In genomic region chr2:128396008-128396346, GRCm38 (mm10) we compare ENCODE assay signal across 8 mouse cellular contexts.
DNase-seq lines count a peak whose midpoint lies in the region; ATAC-seq lines count a peak whose summit lies in the region.

No protein-coding gene starts in this region.

- peaks cover 15% of the 10 kb centered on the region for H3K27me3 ChIP-seq in hindbrain, embryonic 16.5 days (replicated peaks; ENCODE audit: control insufficient read depth, insufficient read depth, low read length)

- no peak overlapping the region for H3K9ac ChIP-seq in hindbrain, embryonic 16.5 days (ENCODE audit: low read depth, low read length)

- no peak overlapping the region for H3K27ac ChIP-seq in hindbrain, embryonic 16.5 days (ENCODE audit: low read depth, low read length)

- peak; percentile 79 for DNase-seq in R1 (ENCODE audit: low read depth, low spot score)
- DNase-seq in cerebellum, postnatal 25 days = peak; percentile 96 to 97
- peak; percentile 93 to 95 for DNase-seq in frontal cortex, postnatal 36 days (ENCODE audit: low spot score in 2 of 2)
- peak; percentile 83 for DNase-seq in left cerebral cortex, adult 11 months (ENCODE audit: low spot score)
- peak; percentile 93 to 96 for DNase-seq in lung, postnatal 4 days
- peak; percentile 75 for DNase-seq in retina, postnatal 7 days (ENCODE audit: low read depth, low spot score)
- peak; percentile 92 for DNase-seq in urinary bladder, adult 2 months (ENCODE audit: low spot score)

- no peaks in the 10 kb centered on the region; the same call in 1 of the 2 replicates for H3K4me1 ChIP-seq in hindbrain, embryonic 16.5 days (ENCODE audit: control insufficient read depth, insufficient read depth, low read depth, low read length)

- no peaks in the 10 kb centered on the region for H3K9me3 ChIP-seq in hindbrain, embryonic 16.5 days (ENCODE audit: control insufficient read depth, low read length)

- 3% methylated on average over 9 of the region's 9 CpGs for WGBS in hindbrain, embryonic 16.5 days

- H3K4me2 ChIP-seq in hindbrain, embryonic 16.5 days (ENCODE audit: low read length) = no peak overlapping the region

- ATAC-seq in hindbrain, embryonic 16.5 days = peak; percentile 86

- no peak overlapping the region for H3K4me3 ChIP-seq in hindbrain, embryonic 16.5 days (ENCODE audit: low read length)

- H3K36me3 ChIP-seq in hindbrain, embryonic 16.5 days (ENCODE audit: control insufficient read depth, insufficient read depth, low read length) = no peaks in the 10 kb centered on the region
